Mouse (Mus musculus) lung, postnatal 0 days (tissue): ENCODE measurements around the gene Csad.

Experiments
- CTCF ChIP-seq: IDR thresholded peaks from 2 replicates; pipeline ENCODE4 v1.5.1; 2016; ENCODE audit warnings: antibody characterized with exemption, mild to moderate bottlenecking
- EP300 ChIP-seq: IDR thresholded peaks from 2 replicates; pipeline ENCODE4 v1.6.1; 2016; ENCODE audit warnings: antibody characterized with exemption, mild to moderate bottlenecking, control low read depth

GRCm38 (mm10) chr15:102215624-102216023 is 11.1 kb upstream of the Csad start:
- TF ChIP-seq CTCF (no peak), EP300 (no peak)
